Mouse (Mus musculus): ENCODE data around the gene Actl10.
A peak's percentile ranks its signal among the peaks of the same experiment; 100 is the strongest.

The Actl10 gene

GRCm38 (mm10) chr2:154552424-154552907 is 890 bp downstream of the Actl10 start:
- DNase-seq: peak; percentile 85

- DNase-seq: no peak
These were observed 3.7 kb downstream of the Actl10 start for GRCm38 (mm10) chr2:154555235-154555634.

DNA sequence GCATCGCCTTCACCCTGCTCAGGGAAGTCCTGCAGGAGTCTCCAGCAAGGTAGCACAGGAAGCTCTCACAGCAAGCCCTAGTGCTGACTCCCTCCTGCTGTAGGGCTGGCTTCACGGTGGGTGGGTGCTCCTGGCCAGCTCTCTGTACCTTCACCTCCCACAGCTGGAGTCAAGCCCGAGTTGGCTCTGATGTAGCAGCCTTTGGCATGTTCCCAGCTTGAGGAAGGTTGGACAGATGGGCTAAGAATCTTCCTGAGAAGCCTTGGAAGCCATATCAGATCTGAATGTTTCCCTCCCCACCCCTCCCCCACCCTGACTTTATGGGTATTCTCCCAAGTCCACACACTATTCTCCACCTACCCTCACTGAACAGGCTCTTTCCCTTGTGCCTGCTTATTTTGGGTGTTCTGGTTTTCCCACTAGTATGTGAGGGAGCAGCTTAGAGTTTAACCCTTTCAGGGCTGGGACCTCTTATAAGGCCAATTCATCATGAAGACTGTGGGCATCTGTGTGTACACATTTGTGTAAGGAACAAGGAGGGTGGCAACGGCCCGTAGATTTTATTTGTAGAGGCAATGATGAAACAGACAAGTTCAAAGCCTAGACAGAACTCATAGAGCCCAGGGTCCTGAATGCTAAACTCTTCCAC is 5.7 kb downstream of the Actl10 start:
- no peak for DNase-seq

DNA sequence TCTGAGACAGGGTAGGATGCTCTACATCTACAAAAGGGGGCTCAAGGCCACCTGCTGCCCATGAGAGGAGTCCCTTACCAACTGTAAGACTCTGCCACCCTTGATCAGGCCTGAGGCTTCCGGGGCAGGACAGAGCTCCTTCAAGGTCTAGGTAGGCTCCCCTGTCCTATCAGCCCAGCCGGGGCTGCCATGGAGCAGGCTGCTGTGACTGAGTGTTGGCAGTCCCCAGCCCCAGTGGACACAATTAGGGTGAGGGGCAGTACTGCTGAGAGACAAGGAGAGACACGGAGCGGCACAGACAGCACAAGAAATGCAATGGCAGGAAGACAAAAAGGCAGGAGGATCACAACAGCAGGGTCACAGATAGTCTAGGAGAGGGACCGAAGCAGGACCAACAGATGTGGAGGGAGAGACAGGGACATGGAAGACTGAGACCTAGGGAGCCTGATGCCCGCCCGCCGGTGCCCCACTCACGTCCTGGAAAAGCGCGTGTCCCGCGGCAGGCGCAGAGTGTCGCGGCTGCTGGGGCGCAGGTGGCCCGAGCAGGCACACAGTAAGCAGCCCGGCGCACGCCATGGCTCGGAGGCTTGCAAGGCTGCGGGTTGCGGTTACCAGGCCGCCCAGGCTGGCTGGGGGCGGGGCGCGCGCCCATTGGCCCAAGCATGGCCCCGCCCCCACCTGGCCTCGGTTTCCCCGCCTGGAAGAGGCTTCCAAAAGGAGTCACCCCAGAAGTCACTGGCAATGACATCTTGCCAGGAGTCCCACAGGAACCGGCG is 6.9 kb downstream of the Actl10 start, which contains the start of gene Necab3:
Necab3 (minus strand) TSS at position 627 of the 776 bp plus-strand sequence.
- no peak for DNase-seq

- DNase-seq: no peak
These were observed 12.1 kb downstream of the Actl10 start for GRCm38 (mm10) chr2:154563612-154564170.

DNA sequence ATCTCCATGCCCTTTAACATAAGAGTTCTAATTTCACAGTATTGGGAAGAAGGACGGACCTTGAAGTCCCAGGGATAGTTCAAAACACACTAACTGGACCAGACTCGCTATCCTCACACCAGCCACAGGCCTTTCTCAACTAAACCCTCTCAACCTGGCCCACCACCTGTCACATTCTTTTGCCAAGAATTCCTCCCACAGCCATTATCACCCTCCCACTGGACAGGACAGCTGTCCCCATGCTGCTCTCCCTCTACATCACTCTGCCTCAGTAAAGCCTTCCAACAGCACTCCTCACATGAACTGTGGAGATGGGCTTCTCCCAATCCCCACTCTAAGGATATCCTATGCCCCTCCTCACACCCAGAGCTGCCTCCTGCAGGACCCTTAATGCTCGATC is 14.0 kb downstream of the Actl10 start:
- no peak for DNase-seq

GRCm38 (mm10) chr2:154566641-154567040 is 15.1 kb downstream of the Actl10 start:
- no peak for DNase-seq

- DNase-seq: peak; percentile 61
These were observed 16.2 kb downstream of the Actl10 start for GRCm38 (mm10) chr2:154567766-154568165.

GRCm38 (mm10) chr2:154568329-154569070 is 16.9 kb downstream of the Actl10 start:
- peak; percentile 43 for DNase-seq

DNA sequence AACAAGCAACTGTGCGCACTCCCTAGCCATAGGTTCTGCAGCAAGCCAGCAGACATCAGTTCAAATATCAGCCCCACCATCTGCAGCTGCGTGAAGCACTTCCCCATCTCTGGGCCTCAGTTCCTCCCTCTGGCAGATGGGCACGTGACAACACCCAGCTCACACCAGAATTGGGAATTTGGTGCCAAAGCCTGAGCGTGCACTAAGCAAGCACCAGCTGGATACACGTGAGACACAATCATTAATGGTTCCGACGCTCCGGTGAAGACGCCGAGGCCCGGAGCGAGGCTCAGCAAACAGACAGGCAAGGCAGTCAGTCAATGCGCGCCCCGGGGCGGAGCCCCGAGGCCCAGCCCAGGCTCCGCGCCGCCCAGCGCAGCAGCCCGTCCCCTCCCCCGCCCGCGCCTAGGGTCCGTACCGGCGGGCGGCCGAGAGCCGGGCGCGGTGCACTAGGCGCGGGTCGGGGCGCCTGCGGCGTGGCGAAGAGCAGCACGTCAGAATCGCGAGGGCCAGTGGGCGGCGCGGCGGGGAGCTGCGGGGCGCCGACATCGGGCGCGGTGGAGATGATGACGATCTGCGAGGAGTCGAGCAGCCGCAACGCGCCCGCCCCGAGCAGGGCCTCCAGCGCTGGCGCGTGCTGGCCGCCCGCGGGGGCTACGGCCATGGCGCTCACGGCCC is 17.6 kb downstream of the Actl10 start:
- DNase-seq: peak; percentile 63

- peak; percentile 96 for DNase-seq
These were observed 18.3 kb downstream of the Actl10 start, which contains the start of gene E2f1 for GRCm38 (mm10) chr2:154569836-154570286. E2f1 (minus strand) TSS chr2:154569892.

DNA sequence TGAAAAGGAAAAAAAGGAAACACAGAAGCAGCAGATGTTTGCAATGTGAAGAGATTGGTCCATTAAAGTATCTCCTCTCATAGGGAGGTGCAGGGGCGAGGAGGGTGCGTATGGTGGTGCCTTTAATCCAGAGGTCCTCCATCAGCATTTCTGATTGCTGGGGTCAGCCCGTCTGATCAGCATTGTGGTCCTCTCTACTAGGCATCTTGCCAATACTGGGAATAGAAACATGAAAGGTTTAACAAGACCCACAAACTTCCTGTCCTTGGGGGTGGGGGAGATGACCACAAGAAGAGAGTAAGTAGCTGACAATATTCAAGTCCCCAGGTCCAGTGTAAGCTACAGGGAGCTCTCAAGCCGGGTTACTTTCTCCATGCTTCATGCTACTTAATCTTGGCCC is 19.1 kb downstream of the Actl10 start:
- DNase-seq: no peak

DNA sequence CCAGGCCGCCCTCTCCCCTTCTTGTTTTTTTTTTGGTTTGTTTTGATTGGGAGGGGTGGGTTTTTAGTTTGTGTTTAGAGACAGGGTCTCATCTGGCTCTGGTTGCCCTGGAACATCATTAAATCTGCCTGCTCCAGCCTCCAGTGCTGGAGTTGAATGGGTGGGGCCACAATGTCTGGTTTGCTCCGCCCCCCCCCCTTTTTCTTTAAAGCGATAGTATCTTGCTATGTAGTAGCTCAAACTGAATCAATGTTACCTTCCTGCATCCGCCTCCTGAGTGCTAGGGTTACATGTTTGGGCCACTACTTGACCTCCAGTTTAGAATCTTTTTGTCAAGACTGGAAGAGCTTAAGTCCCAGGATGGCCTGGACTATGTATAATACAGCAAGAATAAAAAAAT is 19.7 kb downstream of the Actl10 start:
- DNase-seq: no peak

DNA sequence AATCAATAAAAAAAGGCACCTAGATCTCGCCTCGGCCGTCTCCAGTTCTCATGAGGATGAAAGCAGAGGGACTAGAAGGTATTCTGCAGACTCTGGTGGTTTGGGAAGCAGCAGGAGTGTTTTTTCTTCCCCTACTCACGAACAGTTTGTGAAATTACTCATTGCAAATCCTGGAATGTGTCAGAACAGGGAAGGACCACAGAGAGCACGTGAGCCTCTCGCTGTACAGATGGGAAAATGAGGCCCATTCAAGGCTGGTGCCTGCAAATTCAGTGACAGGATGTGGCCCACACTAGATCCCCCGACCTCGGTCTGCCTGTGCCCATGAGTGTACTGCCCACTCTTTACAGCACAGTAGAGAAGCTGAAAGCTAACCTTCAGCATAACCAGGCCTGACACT is 20.4 kb downstream of the Actl10 start:
- DNase-seq: no peak

DNA sequence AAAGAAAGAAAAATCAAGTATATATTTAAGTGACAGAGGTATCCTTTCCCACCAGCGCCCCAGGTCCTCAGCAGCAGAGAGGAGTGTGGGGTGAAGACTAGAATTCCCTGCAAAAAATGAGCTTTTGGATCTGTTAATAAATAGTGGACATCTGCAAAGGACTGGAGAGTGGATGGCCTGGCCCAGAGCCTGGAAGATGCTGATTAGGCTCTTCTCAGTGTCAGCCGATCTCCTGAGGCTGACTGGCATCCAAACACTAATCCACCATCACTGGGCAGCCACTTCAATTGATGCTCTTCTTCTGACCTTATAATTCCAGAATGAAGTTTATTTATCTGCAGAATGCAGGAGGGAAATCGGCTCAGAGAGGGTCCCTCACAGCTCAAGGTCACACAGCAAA is 21.4 kb downstream of the Actl10 start:
- no peak for DNase-seq

DNA sequence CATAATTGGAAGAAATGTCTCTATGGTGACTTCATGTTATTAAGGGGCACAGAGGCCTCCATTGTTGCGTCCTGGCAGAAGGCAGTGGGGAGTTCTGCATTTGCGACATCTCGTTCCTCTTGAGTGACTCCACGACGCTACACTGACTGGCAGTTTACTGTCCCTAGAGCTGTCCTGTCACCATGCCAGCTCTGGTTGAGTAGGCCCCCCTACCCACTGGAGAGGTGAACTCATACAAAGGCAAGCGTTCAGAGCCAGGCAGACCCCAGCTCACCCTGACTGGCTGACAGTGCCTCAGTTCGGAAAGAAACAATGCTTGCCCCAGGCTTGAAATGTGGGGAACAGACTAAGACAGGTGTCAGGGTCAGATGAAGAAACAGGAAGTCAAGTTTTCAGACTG is 22.7 kb downstream of the Actl10 start:
- no peak for DNase-seq

DNA sequence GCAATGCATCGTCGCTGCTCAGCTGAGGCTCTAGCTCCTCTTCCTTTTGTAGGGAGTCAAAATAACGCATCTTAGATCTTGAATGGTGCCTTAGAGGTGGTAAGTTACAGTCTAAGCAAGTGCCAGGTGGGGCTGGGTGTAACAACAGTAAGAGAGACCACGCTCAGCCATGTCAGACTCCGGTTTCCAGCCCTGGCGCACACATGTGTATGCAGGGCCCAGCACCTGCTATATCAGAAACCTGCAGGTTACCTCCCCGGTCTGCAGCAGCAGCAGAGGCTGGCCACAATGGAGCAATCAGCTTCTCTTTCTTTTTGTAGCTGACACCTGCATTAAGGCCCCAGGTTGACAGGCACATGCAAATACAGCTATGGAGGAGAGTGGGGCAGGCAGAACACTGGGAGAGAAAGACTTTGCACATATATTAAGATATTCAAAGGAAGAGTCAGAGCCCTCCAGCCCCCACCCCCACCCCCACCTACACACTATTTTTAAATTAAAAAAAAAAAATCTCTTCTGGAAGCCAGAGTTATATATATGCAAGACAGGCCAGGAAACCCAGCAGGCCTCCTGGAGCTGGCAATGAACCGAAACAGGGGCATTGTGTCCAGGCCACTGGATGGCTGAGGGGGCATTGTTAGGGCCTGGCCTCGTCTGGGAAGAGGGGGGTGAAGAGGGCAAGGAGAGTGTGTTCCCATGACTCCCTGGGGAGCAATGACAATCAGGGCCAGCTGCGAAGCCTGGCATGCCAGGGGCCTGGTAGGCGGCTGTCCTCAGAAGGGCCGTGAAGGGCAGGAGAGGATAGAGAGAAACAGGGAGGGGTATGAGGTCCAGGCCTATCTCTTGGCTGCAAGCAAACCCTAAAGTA is 25.5 kb downstream of the Actl10 start:
- DNase-seq: no peak

DNA sequence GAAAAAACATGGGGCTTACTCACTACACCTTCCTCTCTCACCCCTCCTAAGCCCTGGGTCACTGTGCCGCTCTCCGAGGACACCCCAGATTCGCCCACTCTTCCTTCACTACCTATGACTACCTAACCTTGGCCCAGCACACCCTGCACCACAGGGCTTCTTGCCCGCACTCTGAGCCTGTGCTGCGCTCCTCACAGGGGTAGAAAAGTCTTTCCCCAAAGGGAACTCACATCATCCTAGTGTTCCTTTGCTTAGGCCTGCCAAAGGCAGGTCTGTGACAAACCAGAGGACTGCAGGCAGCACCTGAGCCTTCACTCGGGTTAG is 26.1 kb downstream of the Actl10 start:
- DNase-seq: no peak

- DNase-seq: peak; percentile 74
These were observed 29.0 kb downstream of the Actl10 start for GRCm38 (mm10) chr2:154580586-154580985.

GRCm38 (mm10) chr2:154581421-154581820 is 29.8 kb downstream of the Actl10 start:
- no peak for DNase-seq
